Mouse (Mus musculus) gastrocnemius, postnatal 36 days (tissue): ENCODE measurements around the gene Tbpl2. TPM values are rescaled to one million over a fixed set of nuclear protein-coding genes. Genes with fewer than 3 reads are reported as not detected.

ENCODE experiments used
- DNase-seq, 2 experiments: peaks; one replicate each; pipeline ENCODE4 v3.0.0; 2022
- intact Hi-C: fragments of 180-260 bp; cut with DNase I; formaldehyde crosslinking; loops from one replicate; pipeline ENCODE4 v1.15.1; 2025
- long read RNA-seq, 2 experiments: library from polyadenylated mRNA; stranded (forward); transcript quantifications; one replicate each; pipeline ENCODE4 v2.0.0; 2021
- total RNA-seq, 2 experiments: library from RNA; stranded (reverse); gene quantifications; 2 replicates each; pipeline ENCODE4 v1.2.3; 2021

Tbpl2 gene
- total RNA-seq, result not detected
- long read RNA-seq, experiment 1, result 0 reads
- long read RNA-seq, experiment 2, result 0 reads

DNA sequence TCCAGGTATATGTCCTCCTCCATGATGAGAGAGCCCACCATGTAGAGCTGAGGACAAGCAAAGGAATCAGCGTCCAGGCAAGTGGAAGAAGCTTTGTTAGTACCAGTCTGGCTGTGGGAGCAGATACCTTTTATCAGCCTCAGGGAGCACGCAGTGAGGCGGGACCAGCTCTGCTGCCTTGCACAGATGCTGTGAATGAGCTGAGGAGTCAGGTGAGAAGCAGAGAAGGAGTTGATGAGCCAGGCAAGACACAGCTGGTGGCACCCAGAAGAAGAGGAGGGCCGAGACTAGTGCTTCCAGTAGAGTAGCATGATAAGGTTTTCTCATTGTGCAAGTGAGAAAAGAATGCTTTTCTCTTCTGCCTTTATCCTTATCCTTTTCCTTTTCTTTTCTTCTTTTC lies at the start of gene Tbpl2:
Gene Tbpl2, minus strand, starts transcription at position 101 of the 400 bp plus-strand sequence.
- DNase-seq, result no peak
- intact Hi-C loops, result no loop called here

DNA sequence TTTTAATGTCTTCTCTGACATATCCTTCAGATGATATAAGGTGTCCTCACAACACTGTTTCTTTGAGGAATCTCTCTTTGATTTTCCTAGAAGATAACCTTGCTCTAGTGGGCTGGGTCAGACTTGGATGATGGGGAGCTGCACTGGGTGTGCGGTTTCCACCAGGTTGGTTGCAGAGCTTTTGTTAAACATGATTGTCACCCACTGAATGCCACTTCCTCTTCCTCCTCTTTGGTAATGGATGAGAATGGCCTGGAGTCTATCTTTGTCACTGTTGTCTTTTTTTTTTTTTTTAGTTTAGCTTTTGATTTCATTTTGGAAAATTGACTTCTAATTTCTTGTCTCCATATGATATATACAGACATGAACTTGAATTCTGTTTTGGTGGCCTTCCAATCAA lies 38.0 kb upstream of the Tbpl2 start:
- DNase-seq, result no peak
- intact Hi-C loops, result no loop called here

DNA sequence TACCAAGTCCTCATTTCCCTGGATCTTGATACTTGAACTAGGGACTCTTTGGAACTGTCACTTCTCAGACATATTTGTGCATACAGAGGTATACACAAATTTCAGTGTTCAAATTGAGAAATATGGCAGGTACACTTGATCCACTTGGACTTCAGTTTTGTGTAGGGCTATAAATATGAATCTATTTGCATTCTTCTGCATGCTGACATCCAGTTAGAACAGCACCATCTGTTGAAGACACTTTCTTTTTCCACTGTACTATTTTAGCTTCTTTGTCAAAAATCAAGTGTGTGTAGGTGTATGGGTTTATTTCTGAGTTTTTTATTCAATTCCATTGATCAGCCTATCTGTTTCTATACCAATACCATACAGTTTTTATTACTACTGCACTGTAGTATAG lies 12.7 kb upstream of the Tbpl2 start:
- intact Hi-C loops, result no loop called here
- DNase-seq, result no peak

DNA sequence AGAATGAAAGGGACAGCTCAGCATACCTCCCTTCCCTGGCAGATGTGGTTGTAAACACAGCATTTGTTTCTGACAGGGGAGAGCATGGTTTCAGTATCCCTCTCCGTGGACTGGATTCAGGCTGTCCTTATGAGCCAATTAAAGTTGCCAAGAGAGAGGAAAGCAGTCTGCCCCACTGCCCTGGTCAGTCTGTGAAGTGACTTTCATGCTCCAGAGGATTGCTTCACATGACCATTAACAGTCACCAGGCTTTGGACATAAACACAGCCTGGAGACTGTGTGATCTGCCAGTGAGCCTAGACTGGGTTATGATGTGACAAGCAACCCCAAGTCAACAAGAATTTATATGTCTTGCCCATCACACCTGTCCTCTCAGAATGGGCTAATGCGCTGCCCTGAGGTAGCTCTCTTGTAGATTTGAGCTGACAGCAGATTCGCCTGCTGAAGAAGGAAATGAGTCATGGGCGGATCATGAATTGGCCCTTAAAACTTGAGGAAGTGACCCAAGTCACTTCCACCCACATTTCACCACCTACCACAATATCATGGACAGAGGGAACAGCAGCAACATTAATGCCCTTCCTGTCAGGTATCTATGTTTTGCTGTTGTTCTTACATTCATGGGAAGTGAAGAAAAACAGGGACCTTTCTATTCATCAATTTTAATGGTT lies 7.4 kb upstream of the Tbpl2 start:
- intact Hi-C loops, result no loop called here
- DNase-seq, result no peak

DNA sequence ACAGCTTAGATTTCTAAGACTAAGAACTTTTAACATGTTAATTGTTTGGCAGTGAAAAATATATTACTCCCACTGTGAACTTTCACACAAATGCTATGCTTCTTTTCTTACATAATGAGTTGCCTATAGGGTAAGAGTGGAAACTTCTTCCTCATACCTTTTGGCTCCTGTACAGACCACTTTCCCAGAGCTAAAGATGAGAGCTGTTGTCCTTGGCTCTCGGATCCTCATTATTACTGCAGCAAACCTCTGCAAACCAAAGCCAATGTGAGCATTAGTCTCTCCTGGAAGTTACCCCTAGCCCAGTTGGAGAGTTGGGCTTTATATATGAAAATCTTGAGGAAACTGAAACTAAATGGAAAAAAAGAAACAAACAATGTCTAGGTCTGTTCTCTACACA lies 5.5 kb downstream of the Tbpl2 start:
- DNase-seq, result no peak
- intact Hi-C loops, result no loop called here

DNA sequence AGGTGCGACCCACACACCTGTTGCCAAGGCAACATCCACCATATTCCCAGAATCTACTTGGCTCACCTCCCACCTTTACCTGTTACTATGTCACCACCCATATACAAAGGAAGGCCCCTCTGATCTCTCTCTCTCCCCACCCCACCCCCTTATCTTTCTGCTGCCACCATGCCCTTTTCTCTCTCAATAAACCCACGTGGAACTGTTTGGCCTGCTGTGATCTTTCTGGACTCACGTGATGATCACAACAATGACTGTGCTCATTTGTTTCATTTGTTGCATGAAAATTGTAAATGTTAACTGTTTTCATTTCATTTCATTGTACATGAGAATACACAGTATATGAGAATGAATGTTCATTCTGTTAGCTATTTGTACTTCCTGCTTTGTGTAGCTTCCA lies 45.9 kb downstream of the Tbpl2 start:
- DNase-seq, result no peak
- intact Hi-C loops, result no loop called here

DNA sequence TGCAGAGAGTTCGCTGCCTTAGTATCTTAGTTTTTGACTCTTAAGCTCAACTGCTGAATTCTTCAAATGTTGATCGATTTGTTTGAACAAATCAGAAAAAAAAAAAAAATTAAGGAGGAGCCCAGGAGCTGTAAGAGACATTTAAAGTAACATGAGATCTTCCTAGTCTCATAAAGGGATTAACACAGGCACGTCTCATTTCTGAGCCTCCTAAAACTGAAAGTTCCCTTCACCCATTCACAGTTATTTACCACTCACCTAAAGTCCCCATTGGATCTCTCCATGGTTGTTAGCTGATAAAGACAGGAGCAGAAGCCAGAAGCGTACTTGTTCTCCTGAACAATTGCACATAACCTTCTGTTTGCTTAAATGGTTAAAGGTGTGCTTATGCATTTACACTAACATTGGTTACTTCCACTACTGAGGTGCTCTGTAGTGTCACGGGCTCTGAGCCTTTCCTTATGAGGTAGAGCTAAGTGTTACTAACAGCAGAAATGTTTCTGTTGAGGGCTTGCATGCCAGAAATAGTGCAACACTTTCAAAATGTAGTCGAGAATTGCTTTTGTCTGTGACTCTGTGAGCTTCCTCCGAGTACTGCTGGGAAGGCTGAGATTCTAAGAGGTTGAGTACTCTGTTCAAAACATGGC lies 46.9 kb downstream of the Tbpl2 start, which contains the start of gene Hnmt:
Gene Hnmt, minus strand, starts transcription at position 51 of the 647 bp plus-strand sequence.
- intact Hi-C loops, result no loop called here
- no peak for DNase-seq

DNA sequence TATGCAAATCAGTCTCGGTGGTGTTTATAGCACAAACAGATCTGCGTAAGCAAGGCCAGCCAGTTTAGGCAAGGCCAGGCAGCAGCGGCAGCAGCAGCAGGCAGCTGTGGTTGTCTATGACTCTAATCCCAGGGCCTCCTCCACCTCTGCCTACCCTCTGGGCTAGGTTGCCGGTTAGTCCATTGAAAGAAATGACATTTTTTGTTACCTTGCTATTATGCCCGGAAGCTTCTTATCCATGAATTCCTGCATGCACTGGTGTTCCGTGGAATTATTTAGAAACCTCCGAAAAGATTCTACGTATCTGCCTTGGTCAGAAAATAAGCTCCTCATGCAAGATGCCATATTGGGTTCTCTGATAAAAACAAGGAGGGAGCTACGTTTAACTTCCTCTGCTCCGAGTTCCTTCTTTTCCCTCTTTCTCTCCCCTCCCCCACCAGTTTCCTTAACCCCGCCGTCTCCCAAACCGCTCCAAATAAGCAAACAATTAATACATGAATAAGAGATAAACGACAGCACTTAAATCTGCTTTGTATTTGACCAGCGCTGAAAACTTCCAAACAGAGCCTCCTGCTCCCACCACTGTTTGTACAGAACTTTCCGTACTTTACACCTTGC lies 47.8 kb downstream of the Tbpl2 start:
- DNase-seq, result peak; percentile 37 to 41
- intact Hi-C loops, result no loop called here

DNA sequence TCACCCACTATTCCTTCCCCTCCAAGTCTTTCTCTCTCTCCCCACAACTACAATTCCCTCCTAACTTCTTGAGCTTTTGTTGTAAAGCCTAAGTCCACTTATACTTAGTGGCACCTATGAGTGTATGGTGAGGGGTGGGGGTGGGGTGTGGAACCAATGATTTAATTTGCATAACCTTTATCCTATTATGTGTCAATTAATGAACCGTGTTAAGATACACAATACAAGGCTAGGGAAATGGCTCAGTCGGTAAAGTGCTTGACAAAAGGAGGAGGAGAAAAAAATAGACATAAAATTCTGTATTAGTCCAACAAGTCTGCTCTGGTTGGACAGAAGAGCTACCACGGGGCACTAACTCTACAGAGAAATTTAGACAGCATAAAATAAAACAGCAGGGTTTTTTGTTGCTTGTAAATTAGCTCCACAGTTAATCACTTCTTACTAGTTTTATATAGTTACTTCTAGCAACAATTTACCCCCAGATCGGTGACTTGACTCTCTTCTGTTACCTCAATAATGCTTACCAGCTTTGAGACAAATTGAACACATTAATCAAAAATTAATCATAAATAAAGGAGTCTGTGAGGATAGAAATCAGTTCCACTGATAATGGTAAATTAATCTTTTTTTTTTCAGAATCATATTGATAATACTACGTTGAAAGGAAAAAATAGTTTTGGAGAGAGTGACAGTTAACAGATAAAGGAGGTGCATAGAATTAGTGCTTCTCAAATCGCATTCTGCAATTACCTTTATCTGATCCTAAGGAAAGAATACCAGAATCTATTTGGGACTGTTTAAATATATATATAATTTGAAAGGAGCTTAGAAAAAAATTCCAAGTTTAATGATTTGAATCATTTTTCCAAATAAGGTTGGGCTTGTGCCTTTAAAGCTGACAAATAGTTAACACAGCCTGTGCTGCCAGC lies 48.6 kb downstream of the Tbpl2 start:
- no peak for DNase-seq
- intact Hi-C loops, result no loop called here

DNA sequence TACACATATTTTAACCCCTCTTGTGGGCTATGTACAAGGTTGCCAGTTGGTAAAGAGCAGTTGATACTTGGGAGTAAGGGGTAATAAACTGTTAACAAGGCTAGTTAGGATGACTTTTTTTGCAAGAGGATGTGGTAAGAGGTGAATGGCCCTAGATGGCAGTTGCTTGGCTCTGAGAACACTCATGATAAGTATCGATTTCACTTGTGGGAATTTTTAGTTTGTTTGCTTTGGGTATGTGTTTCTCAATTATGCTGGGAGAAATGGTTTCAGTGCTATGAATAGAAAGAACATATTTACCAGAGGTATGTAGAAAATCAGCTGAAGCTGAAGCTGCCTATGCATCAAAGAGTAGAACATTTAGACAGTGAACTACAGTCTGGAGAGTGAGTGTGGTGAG lies 53.5 kb downstream of the Tbpl2 start:
- no peak for DNase-seq
- intact Hi-C loops, result no loop called here

DNA sequence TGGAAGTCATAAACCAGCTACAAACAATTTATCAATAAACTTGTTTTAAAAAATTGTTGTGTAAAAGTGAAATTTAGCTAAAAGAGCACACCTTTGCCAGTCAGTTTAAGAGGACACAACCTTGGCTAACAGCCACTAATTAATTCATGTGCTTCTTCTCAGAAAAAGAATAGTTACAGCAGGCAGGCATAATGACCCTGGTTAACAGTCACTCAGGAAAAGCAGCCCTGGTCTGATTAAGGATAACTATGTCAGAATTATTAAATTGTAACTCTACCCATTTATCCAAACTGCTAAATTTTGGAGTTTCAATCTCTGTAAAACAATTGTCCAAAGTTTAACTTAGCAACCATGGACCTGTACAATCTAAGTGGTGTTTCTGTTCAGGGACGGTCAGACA lies 55.9 kb downstream of the Tbpl2 start:
- no peak for DNase-seq
- intact Hi-C loops, result no loop called here

Other genes starting within 250 kb of the Tbpl2 start
- gene Hnmt, start 47.2 kb downstream of the Tbpl2 start, total RNA-seq, result 1 to 10 TPM; 6.0 to 7.1 TPM
- not detected for gene Il1f8, start 56.6 kb upstream of the Tbpl2 start, total RNA-seq
- gene Il1f9, start 89.9 kb upstream of the Tbpl2 start, total RNA-seq, result not detected
- gene Il1f6, start 118.8 kb upstream of the Tbpl2 start, total RNA-seq, result not detected
- not detected for gene Il1f5, start 180.4 kb upstream of the Tbpl2 start, total RNA-seq
- not detected for gene Il1f10, start 194.6 kb upstream of the Tbpl2 start, total RNA-seq
- gene Il1rn, start 240.3 kb upstream of the Tbpl2 start, total RNA-seq, result not detected